In genomic region chr4:54356041-54356427, GRCm38 (mm10) we compare ENCODE assay signal across 25 mouse cellular contexts.
DNase-seq lines count a peak whose midpoint lies in the region; ATAC-seq and TF ChIP-seq lines count a peak whose summit lies in the region.
"Had no signal": no experiment of that assay in that cellular context is flagged by ENCODE, and none has a peak within 500 bp of the region (broad histone marks: within the 10 kb centered on the region; RNA-seq: fewer than 3 reads in every experiment).

No protein-coding gene starts in this region.

- H3K27me3 ChIP-seq in embryonic facial prominence, embryonic 10.5 days (replicated peaks; ENCODE audit: low read depth, poor library complexity, severe bottlenecking) = no peaks in the 10 kb centered on the region
- H3K27me3 ChIP-seq in intestine, embryonic 15.5 days (replicated peaks) = no peaks in the 10 kb centered on the region
- H3K27me3 ChIP-seq: CH12.LX; heart, embryonic 15.5 days; hindbrain, embryonic 15.5 days; limb, embryonic 15.5 days; lung, embryonic 15.5 days; neural tube, embryonic 12.5 days had no signal

- H3K4me2 ChIP-seq in intestine, embryonic 15.5 days (replicated peaks) = no peak overlapping the region
- H3K4me2 ChIP-seq: heart, embryonic 15.5 days; hindbrain, embryonic 15.5 days; limb, embryonic 15.5 days; lung, embryonic 15.5 days; neural tube, embryonic 12.5 days had no signal

- ATAC-seq in intestine, embryonic 15.5 days = no peak
- ATAC-seq: forebrain, postnatal 0 days had no signal

- no peak overlapping the region for H3K9ac ChIP-seq in intestine, embryonic 15.5 days
- H3K9ac ChIP-seq: forebrain, postnatal 0 days; heart, embryonic 15.5 days; hindbrain, embryonic 15.5 days; limb, embryonic 15.5 days; liver, embryonic 14.5 days; lung, embryonic 15.5 days; neural tube, embryonic 12.5 days had no signal

- TF ChIP-seq POLR2A in embryonic fibroblast, embryonic 13.5 days (IDR thresholded peaks at IDR 0.05; ENCODE audit: low read depth, low read length) = no peak

- peak overlapping the region; percentile 99 for H3K27ac ChIP-seq in embryonic fibroblast, embryonic 13.5 days (ENCODE audit: insufficient read depth, low read length)
- no peak overlapping the region for H3K27ac ChIP-seq in embryonic facial prominence, embryonic 10.5 days (replicated peaks)
- no peak overlapping the region for H3K27ac ChIP-seq in intestine, embryonic 15.5 days
- H3K27ac ChIP-seq: heart, adult 2 months; heart, embryonic 15.5 days; hindbrain, embryonic 15.5 days; left cerebral cortex, adult 2 months; limb, embryonic 15.5 days; liver, embryonic 14.5 days; lung, embryonic 15.5 days; neural tube, embryonic 12.5 days had no signal

- DNase-seq in adrenal gland, adult 2 months = peak; percentile 70
- no peak for DNase-seq in adrenal gland, postnatal 25 days
- DNase-seq in testis, postnatal 14 days (ENCODE audit: low spot score) = peak; percentile 5
- no peak for DNase-seq in testis, postnatal 10 days (ENCODE audit: low spot score)
- DNase-seq in embryonic facial prominence, embryonic 10.5 days (ENCODE audit: low spot score) = no peak
- DNase-seq: cerebellum, adult 11 months; cerebellum, adult 9-11 months; forebrain, postnatal 0 days; gastrocnemius, postnatal 36 days; heart, adult 2 months; kidney, postnatal 10 days; midbrain, embryonic 14.5 days; thymus, adult 2 months; thymus, postnatal 4 days had no signal

- peaks cover 7% of the 10 kb centered on the region for H3K4me1 ChIP-seq in embryonic fibroblast, embryonic 13.5 days (ENCODE audit: control insufficient read depth, insufficient read depth, low read length)
- peaks cover 7% of the 10 kb centered on the region; the same call in 1 of the 2 replicates for H3K4me1 ChIP-seq in embryonic facial prominence, embryonic 10.5 days
- H3K4me1 ChIP-seq in intestine, embryonic 15.5 days (replicated peaks) = no peaks in the 10 kb centered on the region
- H3K4me1 ChIP-seq: limb, embryonic 15.5 days; lung, embryonic 15.5 days had no signal

- no peaks in the 10 kb centered on the region for H3K36me3 ChIP-seq in embryonic facial prominence, embryonic 10.5 days (replicated peaks)
- no peaks in the 10 kb centered on the region for H3K36me3 ChIP-seq in intestine, embryonic 15.5 days
- H3K36me3 ChIP-seq: G1E; heart, embryonic 15.5 days; hindbrain, embryonic 15.5 days; limb, embryonic 15.5 days; lung, embryonic 15.5 days; neural tube, embryonic 12.5 days had no signal

- no peak for TF ChIP-seq CTCF in embryonic fibroblast, embryonic 13.5 days (IDR thresholded peaks at IDR 0.05; ENCODE audit: borderline replicate concordance, insufficient read depth, low read length)

- 84% methylated on average over 2 of the region's 2 CpGs for WGBS in embryonic facial prominence, embryonic 10.5 days
- WGBS in intestine, embryonic 15.5 days = 77% methylated on average over 2 of the region's 2 CpGs

- no peaks in the 10 kb centered on the region for H3K9me3 ChIP-seq in embryonic facial prominence, embryonic 10.5 days
- no peaks in the 10 kb centered on the region for H3K9me3 ChIP-seq in intestine, embryonic 15.5 days
- H3K9me3 ChIP-seq: heart, embryonic 15.5 days; hindbrain, embryonic 15.5 days; limb, embryonic 15.5 days; lung, embryonic 15.5 days had no signal

- no peak overlapping the region for H3K4me3 ChIP-seq in embryonic fibroblast, embryonic 13.5 days (ENCODE audit: insufficient read depth, low read length)
- no peak overlapping the region for H3K4me3 ChIP-seq in embryonic facial prominence, embryonic 10.5 days
- no peak overlapping the region for H3K4me3 ChIP-seq in intestine, embryonic 15.5 days (replicated peaks)
- H3K4me3 ChIP-seq: heart, adult 2 months; heart, embryonic 15.5 days; hindbrain, embryonic 15.5 days; left cerebral cortex, adult 2 months; limb, embryonic 15.5 days; lung, embryonic 15.5 days; neural tube, embryonic 12.5 days had no signal

Comparison
In these comparisons a context has a peak if more than half of its experiments do, and no peak if none do; other contexts are left out.
1. DNase-seq: peak in adrenal gland, adult 2 months (single experiment) and testis, postnatal 14 days (single experiment); none in adrenal gland, postnatal 25 days (single experiment), testis, postnatal 10 days (single experiment) and embryonic facial prominence, embryonic 10.5 days (single experiment).